Mouse (Mus musculus) forebrain, postnatal 0 days (tissue): ENCODE measurements around the gene Ctu2. TPM values are rescaled to one million over a fixed set of nuclear protein-coding genes. Genes with fewer than 3 reads are reported as not detected.
A peak's percentile ranks its signal among the peaks of the same experiment; 100 is the strongest.

Experiments
- ATAC-seq: fragments of 200-750 bp; cut with Nextera tagmentation; 2 replicates; pipeline ENCODE4 v1.8.0; 2017; ENCODE audit warnings: mild to moderate bottlenecking, moderate library complexity
- DNase-seq: peaks from one replicate; pipeline ENCODE4 v3.0.0-alpha.2; 2015
- H3K27ac ChIP-seq: fragments of 300-500 bp; sonication (generic); 2 replicates; pipeline ENCODE4 v1.5.1; 2014; ENCODE audit warnings: low read depth, mild to moderate bottlenecking, antibody characterized with exemption, low read length, moderate library complexity, mixed read lengths
- H3K27me3 ChIP-seq: fragments of 300-500 bp; sonication (generic); 2 replicates; pipeline ENCODE4 v1.6.1; 2014; ENCODE audit warnings: mild to moderate bottlenecking, low read length, mixed read lengths; ENCODE audit not compliant: insufficient read depth
- H3K36me3 ChIP-seq: fragments of 300-500 bp; sonication (generic); 2 replicates; pipeline ENCODE4 v1.6.1; 2014; ENCODE audit warnings: mild to moderate bottlenecking, moderate library complexity; ENCODE audit not compliant: insufficient read depth
- H3K4me1 ChIP-seq: fragments of 300-500 bp; sonication (generic); 2 replicates; pipeline ENCODE4 v1.6.1; 2014; ENCODE audit warnings: antibody characterized with exemption; ENCODE audit not compliant: insufficient read depth
- H3K4me2 ChIP-seq: fragments of 300-500 bp; sonication (generic); 2 replicates; pipeline ENCODE4 v1.6.1; 2014; ENCODE audit warnings: low read depth, mild to moderate bottlenecking, moderate library complexity
- H3K4me3 ChIP-seq: fragments of 300-500 bp; sonication (generic); 2 replicates; pipeline ENCODE4 v1.5.1; 2014; ENCODE audit warnings: low read depth, low read length, mixed read lengths
- H3K9ac ChIP-seq: fragments of 300-500 bp; sonication (generic); 2 replicates; pipeline ENCODE4 v1.6.1; 2014; ENCODE audit warnings: mild to moderate bottlenecking
- H3K9me3 ChIP-seq: fragments of 300-500 bp; sonication (generic); 2 replicates; pipeline ENCODE4 v1.6.1; 2016; ENCODE audit warnings: low read length
- CTCF ChIP-seq: sonication (generic); IDR thresholded peaks from 2 replicates; pipeline ENCODE4 v1.5.1; 2016; ENCODE audit warnings: antibody characterized with exemption, control low read depth, low read depth
- WGBS: fragments of 180-500 bp; shearing (Covaris S2); extraction: QIAGEN DNeasy Blood & Tissue Kit; methylation state at CpG from one replicate; pipeline ENCODE4 v1.1.7; 2014; 5-methylcytosine and 5-hydroxymethylcytosine counted together
- polyA plus RNA-seq: library from polyadenylated mRNA; unstranded; fragments of >200 nt; fragmentation: Nextera tagmentation; extraction: Ambion mirVana; gene quantifications from 2 replicates; pipeline ENCODE4 v1.2.1, GENCODE M21; 2015
- total RNA-seq: library from RNA; depleted of rRNA; stranded (reverse); fragments of >200 nt; gene quantifications from 2 replicates; pipeline ENCODE4 v1.2.3, GENCODE M21; 2014

Ctu2 gene
- total and polyA plus RNA-seq, 2 experiments from 2014 or later = 58.0 to 99.5 TPM

- ATAC-seq = no peak
- H3K27ac ChIP-seq = no peak overlapping the region
- no peak for TF ChIP-seq CTCF
- no peaks in the 10 kb centered on the region for H3K9me3 ChIP-seq
- H3K36me3 ChIP-seq = no peaks in the 10 kb centered on the region
- DNase-seq = no peak
- 81% methylated on average over 7 of the region's 7 CpGs for WGBS
- no peaks in the 10 kb centered on the region for H3K27me3 ChIP-seq
- H3K9ac ChIP-seq = no peak overlapping the region
- H3K4me1 ChIP-seq = no peaks in the 10 kb centered on the region
- H3K4me2 ChIP-seq = no peak overlapping the region
- H3K4me3 ChIP-seq = no peak overlapping the region
Measured at GRCm38 (mm10) chr8:122512392-122512791, 36.4 kb downstream of the Ctu2 start.

GRCm38 (mm10) chr8:122515699-122516098 is 39.8 kb downstream of the Ctu2 start:
- WGBS = 90% methylated on average over 14 of the region's 14 CpGs
- no peak for TF ChIP-seq CTCF
- Histone ChIP-seq H3K36me3 (no peaks in the 10 kb centered on the region), H3K9ac (no peak overlapping the region), H3K4me1 (no peaks in the 10 kb centered on the region), H3K4me3 (no peak overlapping the region), H3K27ac (no peak overlapping the region), H3K4me2 (no peak overlapping the region), H3K27me3 (no peaks in the 10 kb centered on the region), H3K9me3 (no peaks in the 10 kb centered on the region)
- ATAC-seq = no peak
- no peak for DNase-seq

GRCm38 (mm10) chr8:122517541-122518190 is 41.7 kb downstream of the Ctu2 start:
- Histone ChIP-seq H3K9ac (no peak overlapping the region), H3K27me3 (no peaks in the 10 kb centered on the region), H3K36me3 (no peaks in the 10 kb centered on the region), H3K4me3 (no peak overlapping the region), H3K27ac (no peak overlapping the region), H3K4me2 (no peak overlapping the region), H3K4me1 (no peaks in the 10 kb centered on the region), H3K9me3 (no peaks in the 10 kb centered on the region)
- TF ChIP-seq CTCF = no peak
- ATAC-seq (no peak), DNase-seq (no peak)
- WGBS = 42% methylated on average over 6 of the region's 6 CpGs

- Histone ChIP-seq H3K4me2 (no peak overlapping the region), H3K9me3 (no peaks in the 10 kb centered on the region), H3K36me3 (no peaks in the 10 kb centered on the region), H3K27ac (no peak overlapping the region), H3K9ac (no peak overlapping the region), H3K4me1 (0 out of 2 replicates have a peak, but pooled peaks cover 10% of the 10 kb centered on the region), H3K4me3 (no peak overlapping the region), H3K27me3 (no peaks in the 10 kb centered on the region)
- no peak for TF ChIP-seq CTCF
- DNase-seq (no peak), ATAC-seq (no peak)
- WGBS = 81% methylated on average over 11 of the region's 11 CpGs
Measured at GRCm38 (mm10) chr8:122520611-122521010, 44.7 kb downstream of the Ctu2 start.

- Histone ChIP-seq H3K27ac (peak overlapping the region; percentile 54; the same call in 1 of the 2 replicates), H3K4me2 (no peak overlapping the region), H3K9me3 (no peaks in the 10 kb centered on the region), H3K4me3 (no peak overlapping the region), H3K36me3 (no peaks in the 10 kb centered on the region), H3K4me1 (0 out of 2 replicates have a peak, but pooled peaks cover 10% of the 10 kb centered on the region), H3K9ac (no peak overlapping the region), H3K27me3 (no peaks in the 10 kb centered on the region)
- WGBS = 65% methylated on average over 14 of the region's 14 CpGs
- no peak for TF ChIP-seq CTCF
- peak; percentile 25; the same call in 1 of the 2 replicates for ATAC-seq
- no peak for DNase-seq
Measured at GRCm38 (mm10) chr8:122522796-122523651, 47.1 kb downstream of the Ctu2 start.

- Histone ChIP-seq H3K27ac (peak overlapping the region; percentile 54; the same call in 1 of the 2 replicates), H3K9me3 (no peaks in the 10 kb centered on the region), H3K4me2 (peak overlapping the region; percentile 27), H3K36me3 (no peaks in the 10 kb centered on the region), H3K27me3 (no peaks in the 10 kb centered on the region), H3K9ac (0 out of 2 replicates have a peak overlapping the region, but pooled peaks have one; percentile 28), H3K4me3 (no peak overlapping the region), H3K4me1 (0 out of 2 replicates have a peak, but pooled peaks cover 10% of the 10 kb centered on the region)
- peak; percentile 68 for ATAC-seq
- peak; percentile 52 for DNase-seq
- TF ChIP-seq CTCF = no peak
- WGBS = 7% methylated on average over 23 of the region's 23 CpGs
Measured at GRCm38 (mm10) chr8:122523652-122524360, 47.9 kb downstream of the Ctu2 start.
